Mouse (Mus musculus): ENCODE data around the gene 2310007B03Rik. TPM values are rescaled to one million over a fixed set of nuclear protein-coding genes. Genes with fewer than 3 reads are reported as not detected.

The 2310007B03Rik gene
- total RNA-seq, 2 experiments from 2014 or later, result not detected

- Histone ChIP-seq H3K4me3 (no peak overlapping the region), H3K27ac (no peak overlapping the region)
- TF ChIP-seq CTCF (conservative IDR thresholded peaks at IDR 0.05), result peak; percentile 100
- DNase-seq (ENCODE audit: low spot score in 2 of 2), result peak; percentile 58 to 88
These were observed 13.7 kb upstream of the 2310007B03Rik start for GRCm38 (mm10) chr1:93174399-93174798.

- DNase-seq (ENCODE audit: low spot score in 2 of 2), result no peak
- no peak for TF ChIP-seq CTCF (conservative IDR thresholded peaks at IDR 0.05)
- H3K27ac ChIP-seq, result no peak overlapping the region
- H3K4me3 ChIP-seq, result no peak overlapping the region
These were observed 12.9 kb upstream of the 2310007B03Rik start for GRCm38 (mm10) chr1:93173665-93174064.

GRCm38 (mm10) chr1:93168295-93168775, 7.6 kb upstream of the 2310007B03Rik start, which contains the start of gene Crocc2:
TSS of gene Crocc2 (plus strand) at chr1:93168725.
- TF ChIP-seq CTCF (conservative IDR thresholded peaks at IDR 0.05), result no peak
- DNase-seq (ENCODE audit: low spot score in 2 of 2), result no peak
- Histone ChIP-seq H3K27ac (no peak within 1 kb of the TSS), H3K4me3 (no peak within 1 kb of the TSS)

- Histone ChIP-seq H3K27ac (no peak overlapping the region), H3K4me3 (no peak overlapping the region)
- TF ChIP-seq CTCF (conservative IDR thresholded peaks at IDR 0.05), result no peak
- DNase-seq (ENCODE audit: low spot score in 2 of 2), result no peak
These were observed 5.8 kb upstream of the 2310007B03Rik start for GRCm38 (mm10) chr1:93166346-93167079.

DNA sequence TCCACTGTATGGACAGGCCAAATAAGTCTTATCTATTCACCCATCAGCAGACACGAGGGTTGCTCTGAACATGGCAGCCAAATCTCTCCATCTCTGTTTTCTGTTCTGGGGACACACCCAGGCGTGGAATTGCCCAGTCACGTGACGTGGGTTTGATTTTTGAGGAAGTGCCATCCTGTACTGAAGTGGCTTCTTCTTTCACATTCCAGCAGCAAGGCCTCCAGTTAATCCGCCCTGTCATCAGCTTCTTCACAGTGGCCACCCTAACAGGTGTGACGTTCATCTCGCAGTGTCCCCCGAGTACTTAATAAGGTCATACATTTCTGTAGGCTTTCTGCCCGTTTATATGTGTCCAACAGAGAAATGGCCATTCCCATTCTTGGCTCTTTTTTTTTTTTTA, 4.7 kb upstream of the 2310007B03Rik start:
- TF ChIP-seq CTCF (conservative IDR thresholded peaks at IDR 0.05), result no peak
- H3K4me3 ChIP-seq, result no peak overlapping the region
- DNase-seq (ENCODE audit: low spot score in 2 of 2), result no peak
- H3K27ac ChIP-seq, result no peak overlapping the region

GRCm38 (mm10) chr1:93162588-93162987, 1.8 kb upstream of the 2310007B03Rik start:
- H3K27ac ChIP-seq, result no peak overlapping the region
- TF ChIP-seq CTCF (conservative IDR thresholded peaks at IDR 0.05), result no peak
- no peak for DNase-seq (ENCODE audit: low spot score in 2 of 2)
- H3K4me3 ChIP-seq, result no peak overlapping the region

DNA sequence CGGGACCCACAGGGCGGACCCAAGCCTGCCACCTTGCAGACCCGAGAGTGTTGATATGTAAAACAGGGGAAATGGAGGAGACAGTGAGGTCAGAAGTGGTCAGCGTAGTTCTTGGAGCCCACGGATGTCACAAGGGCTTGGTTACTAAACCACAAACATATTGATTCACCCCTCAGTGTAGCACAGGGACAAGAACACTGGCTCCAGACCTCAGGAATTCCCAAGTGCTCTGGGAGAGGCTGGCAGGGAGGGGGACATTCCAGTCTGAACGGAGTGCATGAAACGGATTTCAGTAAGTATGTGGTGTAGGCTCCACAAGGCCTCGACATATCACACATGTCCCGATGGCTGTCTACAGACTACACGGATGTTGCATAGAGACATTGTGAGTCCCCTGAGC, 1.2 kb upstream of the 2310007B03Rik start:
- H3K4me3 ChIP-seq, result no peak overlapping the region
- no peak for TF ChIP-seq CTCF (conservative IDR thresholded peaks at IDR 0.05)
- no peak overlapping the region for H3K27ac ChIP-seq
- no peak for DNase-seq (ENCODE audit: low spot score in 2 of 2)

- H3K4me3 ChIP-seq, result no peak overlapping the region
- DNase-seq (ENCODE audit: low spot score in 2 of 2), result no peak
- H3K27ac ChIP-seq, result no peak overlapping the region
- TF ChIP-seq CTCF (conservative IDR thresholded peaks at IDR 0.05), result no peak
These were observed 602 bp upstream of the 2310007B03Rik start for GRCm38 (mm10) chr1:93161350-93161749.

DNA sequence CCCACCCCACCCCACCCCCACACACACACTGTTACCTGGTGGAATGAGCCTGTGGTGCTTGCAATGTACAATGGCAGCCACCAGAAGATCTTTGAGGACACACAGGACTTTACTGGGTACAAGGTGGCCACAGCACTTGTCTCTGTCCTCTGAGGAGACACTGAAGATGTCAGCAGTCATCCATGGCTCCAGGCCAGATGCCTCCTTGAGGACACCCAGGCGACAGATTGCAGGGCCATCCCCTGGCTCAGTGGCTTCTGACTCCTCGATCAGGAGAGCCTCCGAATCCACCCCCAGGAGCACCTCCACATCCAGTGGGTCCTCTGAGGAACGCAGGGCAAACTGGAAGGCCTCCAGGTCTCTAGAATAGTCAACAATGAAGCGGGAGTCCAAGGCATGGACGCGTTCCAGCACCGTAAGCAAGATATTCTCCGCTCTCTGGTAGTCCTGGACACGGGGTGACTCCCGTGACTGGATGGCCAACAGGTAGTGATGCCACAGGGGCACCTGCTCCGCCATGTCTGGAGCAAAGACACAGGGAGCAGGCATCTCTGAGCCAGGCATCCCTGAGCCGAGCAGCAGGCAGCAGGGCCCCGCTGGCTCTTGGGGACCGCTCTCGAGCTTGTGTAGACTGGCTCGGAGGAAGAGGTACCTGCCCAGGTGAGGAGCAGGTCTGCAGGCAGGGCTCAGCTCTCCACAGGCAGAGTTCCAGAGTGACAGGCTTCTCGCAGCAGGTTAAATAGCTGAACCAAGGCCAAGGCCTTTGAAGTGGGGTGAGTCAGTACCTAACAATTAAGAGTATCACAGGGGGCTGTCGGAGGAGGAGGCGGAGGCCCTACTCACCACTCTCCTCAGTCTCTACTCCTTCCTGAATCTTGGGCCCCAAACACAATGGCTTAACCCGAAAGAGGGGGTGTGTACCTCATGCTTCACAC, 915 bp downstream of the 2310007B03Rik start:
- TF ChIP-seq CTCF (conservative IDR thresholded peaks at IDR 0.05), result no peak
- Histone ChIP-seq H3K27ac (no peak overlapping the region), H3K4me3 (no peak overlapping the region)
- no peak for DNase-seq (ENCODE audit: low spot score in 2 of 2)

DNA sequence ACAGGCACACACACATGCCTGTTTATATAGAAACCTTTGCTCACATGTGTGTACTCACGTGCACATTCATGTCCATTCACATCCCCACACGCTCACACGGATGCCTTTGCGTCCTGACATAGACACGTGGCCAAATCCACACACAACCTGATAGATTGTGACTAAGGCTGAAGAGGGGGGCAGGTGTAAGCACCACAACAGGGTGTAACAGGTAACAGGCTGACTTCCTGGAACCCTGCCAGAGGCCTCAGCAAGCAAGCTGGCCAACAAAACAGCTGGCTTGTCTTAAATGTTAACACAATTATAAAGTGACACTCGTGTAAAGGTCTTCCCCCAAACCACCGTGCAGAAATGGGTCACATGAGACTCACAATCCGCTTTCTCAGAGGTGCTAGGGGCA, 1.8 kb downstream of the 2310007B03Rik start:
- no peak for TF ChIP-seq CTCF (conservative IDR thresholded peaks at IDR 0.05)
- no peak overlapping the region for H3K4me3 ChIP-seq
- no peak for DNase-seq (ENCODE audit: low spot score in 2 of 2)

GRCm38 (mm10) chr1:93157566-93157965, 3.2 kb downstream of the 2310007B03Rik start:
- Histone ChIP-seq H3K27ac (no peak overlapping the region), H3K4me3 (no peak overlapping the region)
- DNase-seq (ENCODE audit: low spot score in 2 of 2), result no peak
- TF ChIP-seq CTCF (conservative IDR thresholded peaks at IDR 0.05), result no peak

More for the DNA sequence above, 1.8 kb downstream of the 2310007B03Rik start:
- H3K27ac ChIP-seq, result no peak overlapping the region

DNA sequence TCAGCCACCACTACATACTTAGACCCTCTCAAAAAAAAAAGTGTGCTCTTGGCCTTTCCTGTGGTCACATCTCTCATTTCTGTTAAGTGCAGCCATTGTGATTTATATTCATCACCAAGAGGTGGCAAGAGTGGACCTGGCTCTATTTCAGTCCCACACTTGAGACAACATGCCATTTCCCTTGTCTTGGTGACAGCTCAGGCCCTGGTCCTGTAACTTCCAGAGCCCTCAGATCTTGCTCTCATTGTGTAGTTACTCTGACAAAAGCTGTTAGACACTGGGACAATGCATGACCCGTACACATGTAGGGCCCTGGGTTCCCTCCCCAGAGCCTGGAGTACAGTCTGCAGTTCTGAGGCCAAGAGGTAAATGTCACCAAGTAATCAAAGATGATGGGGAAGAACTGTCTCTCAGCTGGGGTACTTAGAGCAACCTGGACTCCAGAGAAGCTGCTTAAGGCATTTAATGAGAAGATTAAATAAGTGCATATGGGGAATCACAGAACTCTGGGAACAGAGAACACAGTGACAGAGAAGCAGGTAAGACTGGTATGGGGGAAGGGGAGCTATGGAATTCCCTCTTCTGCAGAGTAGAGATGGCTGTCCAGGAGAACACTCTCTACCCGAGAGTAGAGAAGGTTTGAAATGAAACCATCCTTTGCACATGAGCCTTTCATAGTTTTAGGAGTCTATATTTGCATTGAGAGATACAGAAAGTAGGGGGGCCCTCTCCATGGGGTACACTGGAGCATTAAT, 9.7 kb downstream of the 2310007B03Rik start:
- DNase-seq (ENCODE audit: low spot score in 2 of 2), result no peak
- TF ChIP-seq CTCF (conservative IDR thresholded peaks at IDR 0.05), result no peak
- Histone ChIP-seq H3K27ac (no peak overlapping the region), H3K4me3 (no peak overlapping the region)
